Mouse (Mus musculus) bone marrow, adult 2 months (tissue): ENCODE measurements around the gene Hcst.

Source experiments
- CTCF ChIP-seq: fragments of 200-500 bp; IDR thresholded peaks from 2 replicates; pipeline ENCODE4 v1.5.1; 2011; ENCODE audit warnings: low read length, control low read depth; ENCODE audit not compliant: control insufficient read depth, insufficient read depth
- POLR2A ChIP-seq: fragments of 200-500 bp; IDR thresholded peaks from 2 replicates; pipeline ENCODE4 v1.6.1; 2011; ENCODE audit warnings: low read depth, mild to moderate bottlenecking, control low read depth, low read length, borderline replicate concordance; ENCODE audit not compliant: control insufficient read depth

GRCm38 (mm10) chr7:30464816-30465300 lies 45.2 kb upstream of the Hcst start:
- TF ChIP-seq POLR2A (no peak), CTCF (no peak)
